Mouse (Mus musculus) testis, adult 2 months (tissue): ENCODE data around the gene Adipor2. TPM values are rescaled to one million over a fixed set of nuclear protein-coding genes. Genes with fewer than 3 reads are reported as not detected.

Experiments
- H3K27ac ChIP-seq: fragments of 200-500 bp; 2 replicates; pipeline ENCODE4 v1.5.1; 2012; ENCODE audit warnings: low read depth, low read length; ENCODE audit not compliant: control insufficient read depth, insufficient read depth
- H3K27me3 ChIP-seq: fragments of 200-500 bp; 2 replicates; pipeline ENCODE4 v1.6.1; 2012; ENCODE audit warnings: mild to moderate bottlenecking, low read length, moderate library complexity; ENCODE audit not compliant: control insufficient read depth, insufficient read depth
- H3K36me3 ChIP-seq: fragments of 200-500 bp; 2 replicates; pipeline ENCODE4 v1.6.1; 2012; ENCODE audit warnings: mild to moderate bottlenecking, low read length; ENCODE audit not compliant: control insufficient read depth, insufficient read depth
- H3K4me1 ChIP-seq: fragments of 200-500 bp; 2 replicates; pipeline ENCODE4 v1.6.1; 2012; ENCODE audit warnings: low read length; ENCODE audit not compliant: control insufficient read depth, insufficient read depth
- H3K4me3 ChIP-seq: fragments of 200-500 bp; 2 replicates; pipeline ENCODE4 v1.5.1; 2012; ENCODE audit warnings: low read depth, mild to moderate bottlenecking, low read length, moderate library complexity, mixed read lengths; ENCODE audit not compliant: control insufficient read depth
- CTCF ChIP-seq: fragments of 200-500 bp; IDR thresholded peaks from 2 replicates; pipeline ENCODE4 v1.5.1; 2012; ENCODE audit warnings: low read depth, mild to moderate bottlenecking, inconsistent platforms, low read length, moderate library complexity; ENCODE audit not compliant: control insufficient read depth, insufficient read depth, insufficient replicate concordance
- POLR2A ChIP-seq: fragments of 200-500 bp; IDR thresholded peaks from 2 replicates; pipeline ENCODE4 v1.6.1; 2012; ENCODE audit warnings: low read depth, mild to moderate bottlenecking, inconsistent platforms, low read length, moderate library complexity; ENCODE audit not compliant: control insufficient read depth
- polyA plus RNA-seq: library from polyadenylated mRNA; depleted of rRNA; stranded (reverse); fragments of >200 nt; gene quantifications from 2 replicates; pipeline ENCODE4 v1.2.3, GENCODE M21; 2012; rRNA removed

The Adipor2 gene
- polyA plus RNA-seq, result 20.8 and 22.0 TPM in 2 replicates

DNA sequence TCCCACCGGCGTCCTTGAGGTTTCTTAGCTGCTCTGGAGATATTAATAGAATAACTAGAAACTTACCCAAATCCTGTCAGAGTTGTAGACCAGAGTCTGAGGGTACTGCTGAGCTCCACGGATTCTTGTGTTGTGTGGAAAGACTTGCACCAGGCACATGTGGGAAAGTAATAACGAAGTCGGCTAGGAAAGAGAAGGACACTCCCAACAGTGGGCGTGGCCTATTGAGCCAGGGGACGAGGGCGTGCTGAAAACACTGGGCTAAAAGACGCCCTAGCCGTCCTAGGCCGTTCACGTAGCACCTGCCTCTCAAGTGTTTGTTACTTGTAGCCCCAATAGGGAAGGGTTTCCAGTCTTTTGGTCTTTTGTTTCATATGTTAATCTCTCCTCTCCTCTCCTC is at the start of gene Adipor2:
Gene Adipor2, minus strand, starts transcription at position 351 of the 400 bp plus-strand sequence.
- Histone ChIP-seq H3K4me3 (peak within 1 kb of the TSS; percentile 14), H3K27me3 (no peaks in the 10 kb centered on the region), H3K36me3 (no peaks in the 10 kb centered on the region), H3K4me1 (no peaks in the 10 kb centered on the region), H3K27ac (peak within 1 kb of the TSS; percentile 23; the same call in 1 of the 2 replicates)
- TF ChIP-seq CTCF (no peak), POLR2A (peak; percentile 48; the same call in 1 of the 2 replicates)

DNA sequence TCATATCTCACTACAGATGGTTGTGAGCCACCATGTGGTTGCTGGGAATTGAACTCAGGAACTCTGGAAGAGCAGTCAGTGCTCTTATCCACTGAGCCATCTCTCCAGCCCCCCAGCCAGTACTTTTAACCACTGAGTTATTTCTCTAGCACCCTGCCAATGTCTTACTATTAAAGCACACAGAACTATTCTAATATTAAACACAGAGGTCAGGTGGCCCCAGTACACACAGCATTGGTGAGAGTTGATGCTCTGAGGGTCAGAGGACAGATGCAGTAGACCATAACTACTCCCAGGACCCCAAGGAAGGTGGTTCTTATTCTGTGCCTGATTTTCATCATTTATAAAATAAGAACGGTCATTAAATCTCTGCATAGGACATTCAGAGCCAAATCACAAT is 48.7 kb upstream of the Adipor2 start:
- H3K4me3 ChIP-seq, result no peak overlapping the region
- H3K4me1 ChIP-seq, result peaks cover 9% of the 10 kb centered on the region
- H3K27me3 ChIP-seq, result no peaks in the 10 kb centered on the region
- TF ChIP-seq POLR2A (no peak), CTCF (no peak)
- H3K36me3 ChIP-seq, result no peaks in the 10 kb centered on the region
- no peak overlapping the region for H3K27ac ChIP-seq

DNA sequence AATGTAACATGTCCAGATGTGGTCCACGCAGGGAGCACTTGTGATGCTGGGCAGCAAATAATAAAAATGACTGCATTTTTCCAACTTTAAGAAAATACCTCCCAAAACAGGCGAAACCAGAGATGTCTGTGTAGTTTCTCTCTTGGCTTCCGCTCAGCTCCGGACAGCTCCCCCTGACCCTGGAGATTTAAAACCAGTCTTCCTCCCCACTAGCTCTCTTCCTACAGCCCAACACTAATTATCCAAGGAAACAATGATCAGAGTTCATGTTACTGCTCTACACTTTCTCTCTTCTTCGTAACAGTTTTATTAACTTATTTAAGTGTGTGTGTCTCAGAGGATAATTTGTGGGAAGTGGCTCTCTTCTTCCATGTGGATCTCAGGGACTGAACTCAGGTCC is 42.9 kb upstream of the Adipor2 start:
- no peak overlapping the region for H3K4me3 ChIP-seq
- H3K27me3 ChIP-seq, result no peaks in the 10 kb centered on the region
- H3K27ac ChIP-seq, result no peak overlapping the region
- peaks cover 2% of the 10 kb centered on the region; the same call in 1 of the 2 replicates for H3K4me1 ChIP-seq
- no peaks in the 10 kb centered on the region for H3K36me3 ChIP-seq
- TF ChIP-seq CTCF, result no peak
- no peak for TF ChIP-seq POLR2A

DNA sequence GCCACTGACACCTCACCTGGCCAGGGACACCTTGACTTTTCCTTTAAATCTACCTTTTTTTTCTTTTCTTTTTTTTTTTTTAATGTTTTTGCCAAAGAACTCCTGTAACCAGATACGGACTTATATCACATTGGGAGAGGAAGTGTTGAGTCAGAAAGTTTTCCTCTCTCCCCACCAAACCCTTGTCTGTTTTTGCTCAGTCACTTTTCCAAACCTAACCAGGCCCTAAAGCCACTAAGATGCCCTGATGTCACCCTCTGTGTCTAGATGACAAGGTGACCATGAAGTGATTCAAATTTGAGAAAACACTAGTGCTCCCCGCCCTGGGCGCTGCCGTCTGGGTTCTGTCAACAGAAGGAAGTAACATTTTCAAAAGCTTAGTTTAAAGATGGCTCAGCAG is 41.5 kb upstream of the Adipor2 start:
- H3K27ac ChIP-seq, result no peak overlapping the region
- TF ChIP-seq CTCF, result no peak
- no peak for TF ChIP-seq POLR2A
- no peaks in the 10 kb centered on the region for H3K36me3 ChIP-seq
- no peaks in the 10 kb centered on the region for H3K27me3 ChIP-seq
- H3K4me1 ChIP-seq, result no peaks in the 10 kb centered on the region
- no peak overlapping the region for H3K4me3 ChIP-seq

DNA sequence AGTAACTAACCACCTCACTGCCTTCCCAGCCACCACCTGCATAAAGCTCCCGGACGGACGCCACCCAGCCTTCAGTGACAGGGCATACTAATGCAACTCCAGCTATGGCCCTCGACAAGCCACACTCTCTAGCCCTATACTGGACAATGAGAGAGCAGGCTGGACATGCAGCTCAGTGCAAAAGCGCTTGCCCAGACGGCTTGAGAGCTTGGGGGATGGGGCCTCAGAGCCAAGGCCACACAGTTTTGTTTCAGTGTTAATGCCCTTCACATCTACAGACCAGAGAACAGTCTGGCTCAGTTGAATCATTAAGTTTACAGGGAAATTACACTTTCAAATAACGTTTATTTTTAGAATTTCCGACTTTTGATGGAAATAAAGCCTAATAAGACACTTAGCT is 40.7 kb upstream of the Adipor2 start:
- Histone ChIP-seq H3K27ac (no peak overlapping the region), H3K4me3 (no peak overlapping the region), H3K4me1 (no peaks in the 10 kb centered on the region), H3K27me3 (no peaks in the 10 kb centered on the region), H3K36me3 (no peaks in the 10 kb centered on the region)
- TF ChIP-seq CTCF (no peak), POLR2A (no peak)

DNA sequence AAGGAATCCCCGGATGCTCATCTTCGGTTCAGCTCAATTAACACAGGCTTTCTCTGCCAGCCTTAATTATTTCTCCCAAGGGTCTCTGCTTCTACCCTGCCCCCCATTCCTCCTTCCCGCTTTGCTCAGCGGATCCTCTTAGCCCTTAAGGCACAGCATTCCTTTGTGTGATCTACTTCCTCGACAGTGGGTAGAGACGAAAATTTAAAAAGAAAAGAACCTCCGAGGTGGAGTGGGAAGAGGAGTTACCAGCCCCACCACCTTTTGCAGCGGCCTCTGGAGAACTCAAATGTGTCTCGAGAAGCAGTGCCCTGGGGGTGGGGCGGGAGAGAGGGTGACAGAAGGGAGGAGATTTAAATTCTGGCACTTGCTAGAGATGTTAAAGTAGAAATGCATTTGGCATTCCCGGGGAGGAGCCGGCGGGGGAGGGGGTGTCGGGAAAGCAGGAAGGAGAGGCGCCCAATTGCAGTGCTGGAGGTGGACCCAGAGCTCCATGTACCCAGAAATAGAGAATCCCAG is 34.5 kb upstream of the Adipor2 start:
- H3K4me3 ChIP-seq, result no peak overlapping the region
- peaks cover 15% of the 10 kb centered on the region for H3K4me1 ChIP-seq
- no peak overlapping the region for H3K27ac ChIP-seq
- H3K36me3 ChIP-seq, result no peaks in the 10 kb centered on the region
- TF ChIP-seq CTCF, result no peak
- no peak for TF ChIP-seq POLR2A
- no peaks in the 10 kb centered on the region for H3K27me3 ChIP-seq

DNA sequence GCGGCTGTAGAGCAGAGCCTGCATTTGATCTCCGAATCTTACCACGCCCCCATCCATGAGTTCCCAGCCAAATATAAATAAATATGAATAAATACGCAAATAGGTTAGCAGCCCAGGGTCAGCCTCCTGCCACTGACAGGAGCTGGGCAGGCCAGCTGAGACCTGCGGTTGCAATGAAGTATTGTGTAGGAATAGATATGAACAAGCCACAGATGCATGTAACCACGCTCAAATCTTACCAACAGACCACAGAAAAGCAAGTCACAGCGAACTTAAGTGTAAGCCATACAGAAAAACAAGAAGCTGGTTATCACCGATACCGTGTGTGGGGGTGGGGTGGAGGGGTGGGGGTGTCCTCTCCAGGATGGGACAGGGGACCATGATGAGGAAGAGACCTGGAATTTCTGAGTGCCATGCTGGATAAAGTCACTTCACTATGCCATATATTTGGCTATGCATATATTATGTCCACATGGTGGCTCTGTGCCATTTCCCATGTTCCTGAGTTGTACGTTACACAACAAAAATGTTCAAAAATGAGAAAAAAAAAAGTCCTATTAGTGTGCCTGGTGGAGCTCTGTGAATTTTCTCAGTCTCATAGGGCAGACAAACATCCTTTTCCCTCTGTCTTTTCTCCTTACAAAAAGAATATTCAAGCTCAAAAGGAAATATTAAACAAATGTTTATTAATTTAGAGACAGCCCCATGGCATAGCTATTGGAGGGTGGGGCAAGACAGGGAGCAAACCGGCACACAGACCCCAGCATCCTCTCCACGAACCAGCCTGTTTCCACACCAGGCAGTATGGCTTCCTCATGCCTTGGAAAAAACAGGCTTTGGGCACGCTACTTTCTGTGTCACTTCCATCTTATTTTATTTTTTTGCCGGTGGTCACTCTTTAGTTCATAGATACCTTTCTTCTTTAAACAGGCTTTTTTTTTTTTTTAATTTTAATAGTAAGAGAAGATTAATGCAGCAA is 33.8 kb upstream of the Adipor2 start:
- H3K4me1 ChIP-seq, result peaks cover 15% of the 10 kb centered on the region
- H3K4me3 ChIP-seq, result no peak overlapping the region
- no peak overlapping the region for H3K27ac ChIP-seq
- TF ChIP-seq CTCF, result no peak
- no peak for TF ChIP-seq POLR2A
- no peaks in the 10 kb centered on the region for H3K27me3 ChIP-seq
- H3K36me3 ChIP-seq, result no peaks in the 10 kb centered on the region
